Mouse (Mus musculus) mesoderm, embryonic 11.5 days (tissue): ENCODE measurements at regions not wholly inside any gene's neighbourhood (a gene's known extent, or its start where the extent isn't known, plus 50 kb on each side); places are given as distances from the start of the nearest gene placed in this dataset.
"Not testable (repeated sequence)": the region's sequence is repeated elsewhere in the genome, so short reads cannot be mapped to it uniquely, and the experiment has no call there.

ENCODE experiments used
- DNase-seq: peaks from one replicate; pipeline ENCODE4 v3.0.0-alpha.2; 2012; ENCODE audit warnings: low read depth, low spot score

DNA sequence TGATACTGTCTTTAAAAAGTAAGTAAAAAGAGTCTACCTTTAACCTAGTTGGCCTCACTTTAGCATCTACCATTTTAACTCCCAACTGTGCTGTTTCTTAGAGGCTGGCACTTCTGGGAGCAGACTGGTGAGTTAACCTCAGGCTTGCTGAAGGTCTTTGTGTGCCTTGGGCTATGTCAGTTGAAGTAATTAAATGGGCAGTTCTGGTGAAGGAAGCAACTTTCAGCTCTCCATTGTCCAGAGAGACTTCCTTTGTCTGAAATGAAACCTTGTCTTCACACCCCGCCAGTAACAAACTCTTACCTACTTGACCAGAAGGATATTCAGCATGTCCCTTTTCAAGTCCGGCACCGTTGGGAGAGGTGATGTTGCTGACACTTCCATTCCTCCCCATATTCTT lies 55.5 kb downstream of the Zfp281 start:
- no peak for DNase-seq

DNA sequence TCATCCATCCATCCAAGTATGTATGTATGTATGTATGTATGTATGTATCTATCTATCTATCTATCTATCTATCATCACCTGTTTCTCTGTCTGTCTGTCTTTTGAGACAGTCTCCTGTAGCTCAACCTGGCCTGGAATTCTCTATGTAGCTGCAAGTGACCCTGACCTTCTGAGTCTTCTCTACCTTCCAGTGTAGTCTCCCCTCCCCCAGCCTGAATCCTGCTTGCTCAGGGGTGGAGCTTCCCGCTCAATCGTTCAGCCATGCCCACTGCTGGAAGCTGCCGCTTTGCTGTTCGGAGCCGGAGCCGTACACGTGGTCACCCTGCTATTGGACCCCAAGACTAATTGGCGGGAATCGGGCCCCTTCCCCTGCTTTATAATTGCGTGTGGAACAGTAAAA lies 57.6 kb downstream of the Zfp281 start:
- DNase-seq = not testable (repeated sequence)

DNA sequence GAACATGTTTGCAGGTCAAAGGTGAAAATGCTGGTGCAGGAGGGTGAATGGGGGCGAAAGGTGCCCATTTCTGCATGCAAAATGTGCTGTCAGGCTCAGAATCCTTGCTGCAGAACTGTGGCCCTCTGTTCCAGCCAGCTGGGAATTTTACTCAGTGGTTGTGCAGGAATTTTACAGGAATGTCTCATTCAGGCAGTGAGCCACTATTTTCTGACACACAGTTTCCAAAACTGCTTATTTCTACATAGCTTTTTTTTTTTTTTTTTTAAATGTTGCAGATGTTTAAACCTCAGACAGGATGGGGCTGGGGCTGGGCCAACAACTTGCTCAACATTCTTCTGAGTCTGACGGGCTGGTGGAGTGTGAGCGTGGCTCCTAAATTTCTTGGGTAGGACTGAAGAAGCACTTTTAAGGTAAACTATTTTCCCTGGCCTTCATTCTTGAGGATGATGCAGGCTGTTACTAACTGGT lies 58.4 kb downstream of the Zfp281 start:
- no peak for DNase-seq

DNA sequence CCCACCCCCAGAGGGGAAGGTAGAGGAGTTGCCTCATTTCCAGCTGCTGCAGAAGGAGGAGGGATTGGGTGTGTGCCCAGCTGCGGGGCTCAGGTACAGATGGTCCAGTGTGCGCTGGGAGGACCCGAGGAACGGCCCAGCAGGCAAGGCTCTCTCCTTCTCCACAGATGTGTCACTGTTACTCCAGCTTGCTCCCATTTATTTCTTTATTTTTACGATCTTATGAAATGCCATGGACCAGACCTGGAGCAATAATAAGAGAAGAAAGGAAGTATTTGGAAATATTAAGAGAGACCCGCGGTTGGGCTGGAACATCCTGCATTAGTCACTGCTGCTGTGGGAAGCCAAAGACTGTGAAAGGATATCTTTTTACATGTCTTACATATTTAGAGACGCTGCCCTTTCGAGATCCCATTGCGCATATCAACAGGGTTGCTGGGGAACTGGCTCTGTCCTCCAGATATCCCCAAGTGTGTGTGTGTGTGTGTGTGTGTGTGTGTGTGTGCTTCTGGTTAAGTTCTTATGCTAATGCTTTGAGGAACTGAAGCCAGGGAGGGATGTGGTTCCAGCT lies 58.9 kb downstream of the Zfp281 start:
- DNase-seq = no peak

DNA sequence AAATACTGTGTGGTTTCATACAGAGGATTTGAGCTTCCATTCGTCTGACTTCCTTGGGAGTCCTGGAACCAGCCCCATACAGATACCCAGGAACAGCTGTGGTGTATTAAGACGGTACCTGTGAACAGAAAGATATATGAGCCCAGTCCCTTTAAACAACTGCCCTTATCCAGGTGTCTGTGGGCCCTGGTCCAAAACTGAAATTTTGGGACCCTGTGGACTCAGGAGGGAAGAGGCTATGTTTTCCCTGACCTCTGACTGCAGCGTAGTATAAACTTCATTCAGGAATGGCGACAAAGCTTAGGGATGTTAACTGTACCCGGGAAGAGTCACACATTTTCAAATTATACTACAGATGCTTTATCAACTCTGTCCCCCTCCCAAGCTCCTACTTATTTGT lies 59.8 kb downstream of the Zfp281 start:
- DNase-seq = no peak

DNA sequence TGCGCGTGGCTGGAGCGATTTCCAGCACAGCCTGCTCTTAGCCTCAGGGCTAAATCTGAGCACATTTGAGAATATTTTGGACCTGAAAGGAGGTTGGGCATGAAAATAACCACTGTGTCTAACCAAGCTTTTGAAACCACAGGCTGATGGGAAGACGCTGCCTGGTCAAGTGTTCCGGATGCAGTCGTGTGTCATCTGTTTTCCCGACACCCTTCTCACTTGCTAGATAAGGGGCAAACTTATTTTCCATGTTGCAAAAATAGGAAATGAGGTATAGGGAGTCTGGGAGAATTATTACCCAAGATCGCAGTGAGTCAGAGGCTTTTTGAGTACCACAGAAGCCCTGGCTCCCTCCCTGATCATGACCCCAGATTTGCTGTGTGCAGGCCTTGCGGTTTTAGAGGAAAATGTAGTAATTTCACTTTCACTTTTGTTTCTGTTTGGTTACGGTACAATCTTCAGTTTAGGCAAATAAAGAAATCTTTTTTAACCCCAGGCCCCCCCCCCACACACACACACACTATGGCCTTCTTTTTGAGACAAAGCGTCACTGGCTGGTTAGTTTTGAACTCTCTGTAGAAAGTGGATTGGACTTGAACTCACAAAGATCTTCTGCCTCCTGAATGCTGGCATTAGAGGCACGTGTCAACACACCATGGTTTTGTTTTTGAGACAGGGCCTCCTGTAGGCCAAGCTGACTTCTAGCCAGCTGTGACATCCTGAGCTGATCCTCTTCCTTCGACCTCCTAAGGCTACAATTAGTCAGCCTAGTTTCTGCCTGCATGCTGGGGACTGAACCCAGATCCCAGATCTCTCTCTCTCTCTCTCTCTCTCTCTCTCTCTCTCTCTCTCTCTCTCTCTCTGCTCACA lies 60.7 kb downstream of the Zfp281 start:
- no peak for DNase-seq

DNA sequence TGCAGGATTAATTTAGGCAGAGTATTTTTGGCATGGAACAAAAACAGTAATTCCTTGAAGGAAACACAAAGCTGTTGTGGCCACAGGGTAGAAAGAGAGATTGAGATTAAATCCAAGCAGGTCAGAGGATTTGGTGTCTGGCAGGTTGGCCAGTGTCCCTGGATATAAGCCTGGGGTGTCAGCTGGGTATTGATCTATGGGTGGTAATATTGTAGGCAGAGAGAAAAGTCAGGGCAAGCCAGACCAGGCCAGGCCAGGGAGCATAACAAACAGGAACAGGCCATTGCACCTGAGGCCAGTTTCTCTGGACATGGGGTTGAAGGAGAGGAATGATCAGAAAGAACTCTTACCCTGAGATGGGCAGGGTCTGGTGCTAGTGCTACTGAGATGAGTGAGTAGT lies 61.8 kb downstream of the Zfp281 start:
- DNase-seq = no peak

DNA sequence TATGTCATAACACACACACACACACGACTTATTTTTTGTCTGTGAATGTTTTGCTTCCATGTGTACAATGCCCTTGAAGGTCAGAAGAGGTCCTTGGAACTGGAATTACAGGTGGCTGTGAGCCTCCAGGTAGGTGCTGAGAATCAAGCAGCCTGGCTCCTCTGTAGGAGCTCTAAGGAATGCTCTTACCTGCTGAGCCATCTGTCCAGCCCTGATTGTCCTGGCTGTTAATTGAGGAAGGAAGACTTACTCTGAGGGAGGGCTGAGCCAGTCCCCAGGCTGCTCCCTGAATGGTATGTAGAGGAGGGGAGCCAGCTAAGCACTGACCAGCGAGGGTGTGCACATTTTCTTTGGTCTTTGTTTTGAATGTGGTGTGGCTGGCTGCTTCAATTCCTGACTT lies 65.4 kb downstream of the Zfp281 start:
- DNase-seq = no peak

DNA sequence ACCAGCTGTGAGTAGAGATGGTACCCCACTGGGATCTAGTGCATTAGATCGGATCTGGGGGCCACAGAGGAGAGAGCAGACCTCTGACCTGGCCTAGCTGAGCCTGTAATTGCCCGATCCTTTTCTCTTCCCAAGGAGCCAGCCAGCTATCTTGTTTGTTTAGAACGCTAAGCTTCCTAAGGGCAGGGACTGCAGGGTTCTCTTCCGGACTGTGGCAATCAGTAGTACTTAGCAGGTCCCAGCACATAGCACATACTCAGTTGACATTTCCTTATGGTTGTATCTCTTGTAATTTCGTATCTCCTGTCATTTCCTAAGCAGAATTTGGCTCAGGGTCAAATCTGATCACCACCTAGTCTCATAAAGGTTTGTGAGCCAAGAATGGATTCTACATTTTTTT lies 68.7 kb downstream of the Zfp281 start:
- DNase-seq = no peak

DNA sequence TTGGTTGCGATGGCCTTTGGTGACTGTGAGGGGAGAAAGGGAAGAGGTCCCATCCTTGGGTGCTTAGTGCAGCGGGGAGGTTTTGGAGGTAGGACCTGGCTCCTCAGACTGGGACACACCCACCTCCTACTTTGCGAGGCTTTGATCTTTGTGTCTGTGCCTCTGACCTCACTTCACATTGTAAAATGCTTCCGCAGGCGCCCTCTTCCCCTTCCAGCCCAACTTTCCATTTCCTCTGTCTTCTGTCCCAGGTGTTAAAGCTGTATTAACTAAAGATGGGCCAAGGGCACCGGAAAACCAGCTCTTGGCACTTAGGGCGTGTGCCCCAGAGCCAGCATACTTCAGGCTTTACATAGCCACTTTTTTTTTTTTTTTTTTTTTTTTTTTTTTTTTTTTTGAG lies 70.3 kb downstream of the Zfp281 start:
- DNase-seq = no peak

DNA sequence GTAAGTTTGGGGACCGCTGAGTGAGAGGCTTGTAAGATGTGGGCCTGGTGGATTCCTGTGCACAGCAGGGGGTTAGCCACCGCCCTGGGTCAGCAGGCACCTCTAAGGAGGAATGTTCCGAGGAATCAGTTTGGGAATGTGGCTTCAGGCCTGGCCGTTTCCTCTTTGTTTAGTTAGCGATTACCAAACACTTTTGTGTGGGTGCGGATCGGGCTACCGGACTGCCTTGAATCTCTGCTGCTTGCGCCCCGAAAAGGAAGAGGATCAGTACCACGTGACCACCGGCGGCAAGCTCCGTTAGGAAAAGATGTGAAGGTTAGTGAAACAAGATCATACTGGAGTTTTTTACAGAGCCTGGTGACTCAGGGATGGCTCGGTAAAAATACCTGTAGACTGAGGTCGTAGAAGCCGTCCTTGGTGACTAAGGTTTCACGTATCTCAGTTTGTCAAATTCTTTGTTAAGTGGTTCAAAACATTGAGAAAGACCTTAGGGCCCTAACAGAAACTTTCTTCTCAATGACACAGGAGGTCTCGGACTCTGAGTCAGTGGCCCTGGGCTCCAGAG lies 71.5 kb downstream of the Zfp281 start:
- DNase-seq = peak; percentile 61

DNA sequence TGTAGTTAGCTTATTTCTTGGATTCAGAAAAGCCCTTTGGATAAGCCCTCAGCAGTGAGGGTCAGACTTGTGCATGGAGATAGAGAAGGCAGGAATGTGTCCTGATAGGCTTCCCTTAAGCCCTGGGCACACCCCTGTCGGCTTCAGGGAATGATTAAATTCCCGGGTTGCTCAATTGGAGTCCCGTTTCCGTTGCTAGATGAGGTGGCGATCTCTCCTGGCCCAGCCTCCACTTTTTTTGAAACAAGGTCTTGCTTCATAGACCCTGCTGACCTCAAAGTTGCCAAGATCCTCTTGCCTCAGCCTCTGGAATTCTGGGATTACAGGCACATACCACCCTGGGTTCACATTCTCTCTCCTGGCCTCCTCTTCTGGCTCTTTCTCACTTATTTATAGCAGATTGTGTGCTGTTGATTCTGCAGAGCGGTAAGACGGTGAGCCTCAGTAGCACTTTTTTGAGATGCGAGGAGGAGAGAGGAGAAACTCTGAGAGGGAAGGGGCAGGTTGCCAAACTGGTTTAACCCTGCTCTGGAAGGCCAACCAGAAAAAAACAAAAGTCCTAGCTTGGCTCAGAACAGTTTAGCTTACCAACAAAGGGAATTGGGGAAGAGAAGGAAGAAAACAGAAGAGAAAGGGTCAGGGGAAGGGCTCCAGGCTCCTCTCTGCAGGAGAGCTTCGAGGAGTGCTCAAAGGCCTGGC lies 73.9 kb downstream of the Zfp281 start:
- no peak for DNase-seq

DNA sequence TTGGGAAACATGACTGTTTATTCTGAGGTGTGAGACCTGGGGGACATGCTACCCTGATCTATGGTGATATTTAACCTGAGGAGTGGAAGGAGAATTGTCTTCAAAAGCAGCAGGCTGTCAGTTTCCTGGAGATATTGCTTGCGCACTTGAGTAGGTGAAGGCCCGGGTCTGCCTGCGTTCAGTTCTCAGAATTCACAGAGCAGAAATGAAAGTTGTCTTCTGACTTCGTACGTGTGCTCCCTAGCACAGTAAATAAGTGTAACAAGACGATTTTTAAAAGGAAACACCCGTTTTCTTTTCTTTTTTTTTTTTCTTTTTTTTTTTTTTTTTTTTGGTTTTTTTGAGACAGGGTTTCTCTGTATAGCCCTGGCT lies 74.4 kb downstream of the Zfp281 start:
- DNase-seq = no peak

DNA sequence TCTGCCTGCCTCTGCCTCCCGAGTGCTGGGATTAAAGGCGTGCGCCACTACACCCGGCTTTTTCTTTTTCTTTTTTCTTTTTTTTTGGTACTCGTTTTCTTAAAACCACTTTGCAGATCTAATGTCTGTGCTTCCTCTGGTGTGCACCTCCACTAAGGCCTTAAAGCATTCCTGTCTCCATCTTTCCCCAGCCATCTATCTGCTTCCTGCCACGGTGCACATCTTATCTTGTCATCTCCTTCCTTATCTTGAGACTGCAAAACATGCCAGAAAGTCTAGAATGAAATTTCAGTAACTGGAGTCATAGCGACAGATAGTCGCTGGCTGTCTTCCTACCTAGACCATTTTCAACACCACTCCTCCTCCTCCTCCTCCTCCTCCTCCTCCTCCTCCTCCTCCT lies 74.9 kb downstream of the Zfp281 start:
- DNase-seq = no peak

DNA sequence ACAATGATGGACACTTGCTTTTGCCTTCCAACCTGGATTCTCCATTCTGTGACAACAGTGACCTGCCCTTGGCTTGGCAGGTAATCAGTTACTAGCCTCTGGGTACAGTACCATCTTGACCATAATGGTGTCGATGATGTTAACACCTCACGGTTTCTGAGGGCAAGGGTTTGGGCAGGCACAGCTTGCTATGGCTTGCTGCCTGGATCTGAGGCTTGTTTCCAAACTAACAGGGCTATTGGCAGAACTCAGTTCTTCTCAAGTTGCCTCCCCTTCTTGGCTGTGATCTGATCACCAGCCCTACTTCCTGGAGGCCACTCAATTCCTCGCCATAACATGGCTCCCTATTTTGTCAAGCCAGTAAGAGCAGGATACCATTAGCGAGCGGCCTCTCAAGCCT lies 79.4 kb downstream of the Zfp281 start:
- DNase-seq = no peak

DNA sequence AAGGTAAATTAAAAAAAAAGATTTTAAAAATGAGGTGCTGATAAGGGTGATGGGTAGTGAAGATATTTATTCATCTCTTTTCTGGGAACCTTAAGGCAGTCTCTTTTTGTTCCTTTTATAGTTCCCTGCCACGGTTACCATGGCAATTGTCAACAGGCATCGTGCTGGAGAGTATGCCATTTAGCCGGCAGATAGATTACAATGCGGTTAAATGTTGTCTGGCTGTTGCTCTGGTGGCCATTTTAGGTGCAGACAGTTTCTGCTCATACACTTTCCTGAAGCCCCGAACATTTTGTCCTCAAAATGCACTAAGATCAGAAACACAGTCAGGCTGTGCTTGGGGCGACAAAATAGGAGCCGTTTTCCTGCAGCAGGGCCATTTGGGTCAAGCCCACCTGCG lies 81.8 kb downstream of the Zfp281 start:
- peak; percentile 40 for DNase-seq

DNA sequence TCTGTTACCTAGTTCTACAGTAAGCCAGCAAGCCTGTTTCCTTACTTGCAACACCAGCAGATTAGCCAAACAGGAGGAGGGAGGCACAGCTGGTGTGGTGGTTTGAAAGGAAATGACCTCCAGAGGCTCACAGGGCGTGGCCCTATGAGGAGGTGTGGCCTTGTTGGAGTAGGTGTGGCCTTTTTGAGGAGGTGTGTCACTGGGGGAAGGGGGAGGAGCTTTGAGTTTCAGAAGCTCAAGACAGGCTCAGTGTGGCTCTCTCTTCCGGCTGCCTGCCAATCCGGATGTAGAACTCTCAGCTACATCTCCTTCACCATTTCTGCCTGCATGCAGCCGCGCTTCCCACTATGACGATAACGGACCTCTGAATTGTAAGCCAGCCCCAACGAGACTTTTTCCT lies 82.7 kb downstream of the Zfp281 start:
- no peak for DNase-seq

DNA sequence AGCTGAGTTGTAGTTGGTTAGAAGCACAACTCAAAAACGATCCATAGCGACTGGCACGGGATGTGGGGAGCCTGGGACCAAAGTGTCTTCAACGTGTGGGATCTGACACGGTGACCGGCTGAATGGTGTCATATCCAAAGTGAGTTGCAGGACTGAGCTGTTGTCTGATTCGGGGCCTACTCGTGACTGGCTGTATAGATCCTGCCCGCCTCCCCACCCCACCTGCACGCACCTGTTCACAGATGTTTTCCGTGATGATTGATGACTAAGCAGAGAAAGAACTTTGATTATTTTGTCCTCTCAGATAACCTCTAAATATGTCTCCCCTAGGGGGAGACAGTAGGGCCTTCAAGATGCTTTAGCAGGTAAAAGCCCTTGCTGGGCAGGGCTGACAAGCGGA lies 83.2 kb downstream of the Zfp281 start:
- DNase-seq = no peak

DNA sequence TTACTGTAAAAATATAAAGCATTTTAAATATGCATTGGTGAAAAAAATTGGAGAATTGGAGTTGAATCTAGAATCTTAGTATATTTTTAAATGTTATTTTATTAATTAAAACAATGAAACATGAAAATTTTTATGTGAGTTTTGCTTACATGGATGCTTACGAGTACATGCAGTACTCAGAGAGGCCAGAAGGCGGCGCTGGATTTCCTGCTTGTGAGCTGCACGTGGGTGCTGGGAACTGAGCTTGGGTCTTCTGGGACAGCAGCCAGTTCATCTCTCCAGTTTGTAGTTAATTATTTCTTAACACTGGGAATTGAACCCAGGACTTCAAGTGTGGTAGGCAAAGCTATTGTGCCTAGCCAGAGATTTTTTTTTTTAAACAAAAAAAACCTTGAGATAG lies 85.5 kb downstream of the Zfp281 start:
- DNase-seq = no peak

DNA sequence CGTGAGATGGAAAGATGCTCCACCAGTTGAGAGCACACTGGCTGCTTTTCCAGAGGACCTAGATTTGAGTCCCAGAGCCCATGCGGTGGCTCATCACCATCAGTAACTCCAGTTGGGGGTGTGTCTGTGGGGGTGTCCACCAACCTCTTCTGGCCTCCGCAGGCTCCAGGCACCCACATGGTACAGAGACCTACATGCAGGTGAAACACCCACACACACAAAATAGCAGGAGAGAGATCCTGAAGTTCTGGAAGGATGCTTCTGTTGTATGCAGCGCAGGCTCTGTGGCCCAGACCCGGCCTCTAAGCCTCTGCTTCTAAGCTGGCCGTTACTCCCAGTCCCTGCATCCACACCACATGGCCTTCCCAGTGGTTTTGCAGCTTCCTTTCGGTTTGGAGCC lies 86.5 kb downstream of the Zfp281 start:
- no peak for DNase-seq

DNA sequence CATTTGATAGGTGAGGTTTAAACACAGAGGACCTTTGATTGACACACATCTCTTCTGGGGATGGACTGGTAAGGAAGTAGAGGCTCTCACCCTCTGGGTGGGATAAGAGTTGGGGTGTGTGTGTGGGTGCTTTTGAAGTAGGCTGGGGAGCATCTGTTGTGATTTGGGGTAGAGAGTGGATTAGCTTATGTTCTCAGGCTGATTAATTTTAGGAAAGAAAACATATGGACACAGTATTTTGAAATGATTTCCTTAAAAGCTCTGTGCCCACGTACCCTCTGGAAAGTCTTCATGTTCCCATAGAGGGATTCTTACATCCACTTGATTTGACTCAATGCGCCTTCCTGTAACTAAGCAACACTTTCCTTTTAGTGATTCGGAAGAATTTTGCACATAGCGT lies 89.4 kb downstream of the Zfp281 start:
- no peak for DNase-seq

DNA sequence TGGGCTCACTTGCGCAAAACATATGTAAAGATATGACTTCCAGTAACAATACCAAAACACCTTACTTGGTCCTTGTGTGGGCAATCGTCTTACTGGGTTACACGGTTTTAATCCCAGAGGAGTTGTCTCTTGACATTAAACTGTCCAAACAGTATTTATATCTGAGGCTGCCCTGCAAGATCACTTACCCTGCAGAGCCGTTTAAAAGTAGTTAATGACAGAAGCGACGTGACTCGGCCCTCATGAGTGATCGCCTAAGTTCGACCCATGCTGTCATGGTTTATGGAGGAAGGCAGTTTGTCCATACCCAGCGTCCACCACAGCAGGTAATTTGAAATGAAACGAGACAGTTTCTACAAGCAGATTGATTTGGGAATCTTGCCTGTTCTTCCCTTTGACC lies 90.3 kb downstream of the Zfp281 start:
- DNase-seq = peak; percentile 30
